Mouse (Mus musculus) left cerebral cortex, adult 9 months (tissue): ENCODE results near the gene Ube2k.

ENCODE experiments used
- DNase-seq, 2 experiments: peaks; one replicate each; pipeline ENCODE4 v3.0.0; 2022; ENCODE audit warnings: low spot score in 2 of 2

Ube2k gene

GRCm38 (mm10) chr5:65538121-65538520 lies 1.1 kb downstream of the Ube2k start:
- DNase-seq = no peak

GRCm38 (mm10) chr5:65538829-65539228 lies 1.8 kb downstream of the Ube2k start:
- DNase-seq = no peak

GRCm38 (mm10) chr5:65539786-65540185 lies 2.8 kb downstream of the Ube2k start:
- DNase-seq = no peak

GRCm38 (mm10) chr5:65541889-65542288 lies 4.9 kb downstream of the Ube2k start:
- DNase-seq = no peak

DNA sequence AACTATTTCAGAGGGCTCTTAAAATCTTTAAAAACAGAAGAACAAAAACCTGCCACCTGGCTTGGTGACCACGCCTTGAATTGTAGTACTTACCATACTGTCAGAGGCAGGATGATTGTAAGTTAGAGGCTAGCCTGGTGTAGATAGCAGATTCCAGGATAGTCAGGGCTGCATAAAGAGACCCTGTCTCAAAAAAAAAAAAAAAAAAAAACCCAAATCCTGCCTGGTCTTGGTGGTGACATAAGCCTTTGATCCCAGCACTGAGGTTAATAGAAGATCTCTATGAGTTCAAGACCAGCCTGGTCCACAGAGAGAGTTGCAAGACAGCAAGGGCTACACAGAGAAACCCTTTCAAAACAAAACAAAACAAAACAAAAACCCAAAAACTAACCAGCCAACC lies 6.5 kb downstream of the Ube2k start:
- DNase-seq = no peak

DNA sequence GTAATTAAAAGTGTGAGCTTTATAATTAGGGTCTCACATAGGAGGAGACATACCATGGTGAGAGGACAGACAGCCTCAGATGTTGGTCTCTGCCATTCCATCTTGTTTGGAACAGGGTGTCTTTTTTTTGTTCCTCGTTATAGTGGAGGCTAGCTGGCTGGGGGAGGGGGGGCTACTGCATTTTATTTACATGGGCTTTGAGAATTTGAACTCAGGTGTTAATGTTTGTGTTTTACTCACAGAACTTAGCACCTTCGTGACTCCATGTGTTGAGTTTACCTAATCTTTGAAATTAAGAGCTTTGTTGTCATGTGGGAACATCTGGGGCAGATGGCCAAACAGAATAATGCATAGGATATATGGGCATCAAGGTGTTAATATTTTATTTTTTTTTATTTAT lies 7.6 kb downstream of the Ube2k start:
- no peak for DNase-seq

GRCm38 (mm10) chr5:65549677-65550076 lies 12.6 kb downstream of the Ube2k start:
- no peak for DNase-seq

GRCm38 (mm10) chr5:65557109-65557508 lies 20.1 kb downstream of the Ube2k start:
- no peak for DNase-seq

GRCm38 (mm10) chr5:65561125-65561893 lies 24.3 kb downstream of the Ube2k start:
- no peak for DNase-seq

DNA sequence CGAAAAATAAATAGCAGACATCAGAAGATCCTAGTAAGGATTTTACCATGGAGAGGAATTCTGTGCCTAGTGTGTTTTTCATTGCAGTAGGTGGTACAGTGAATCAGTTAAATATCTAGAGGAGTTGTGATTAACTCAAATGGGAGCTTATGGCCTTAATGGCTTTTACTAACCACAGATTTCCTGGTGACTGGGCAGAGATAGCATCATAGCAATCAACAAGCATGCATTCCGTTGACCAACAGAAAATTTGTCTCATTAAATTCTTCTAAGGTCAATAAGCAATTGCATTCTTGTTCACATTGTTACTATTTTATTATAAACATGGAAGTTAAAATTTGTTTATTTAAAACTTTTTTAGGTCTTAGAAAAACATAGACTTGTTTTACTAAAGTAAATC lies 28.5 kb downstream of the Ube2k start:
- no peak for DNase-seq

DNA sequence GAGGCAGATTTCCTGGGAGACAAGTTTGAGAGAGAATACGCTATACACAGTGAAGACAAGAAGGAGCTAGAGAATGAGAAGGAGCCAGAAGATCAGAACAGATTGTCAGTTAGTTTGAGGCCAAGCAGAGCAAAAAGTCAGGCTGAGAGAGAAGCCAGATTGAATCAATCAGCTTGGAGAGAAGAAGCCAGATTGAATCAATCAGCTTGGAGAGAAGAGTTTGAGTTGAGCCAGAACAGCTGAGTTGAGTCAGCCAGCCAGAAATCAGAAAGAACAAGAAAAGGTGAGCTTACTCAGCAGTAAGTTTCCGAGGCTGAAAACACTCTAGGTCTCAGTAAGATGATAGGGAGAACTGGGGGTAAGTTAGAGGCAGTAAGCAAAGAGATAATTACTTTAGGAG lies 37.8 kb downstream of the Ube2k start:
- no peak for DNase-seq

DNA sequence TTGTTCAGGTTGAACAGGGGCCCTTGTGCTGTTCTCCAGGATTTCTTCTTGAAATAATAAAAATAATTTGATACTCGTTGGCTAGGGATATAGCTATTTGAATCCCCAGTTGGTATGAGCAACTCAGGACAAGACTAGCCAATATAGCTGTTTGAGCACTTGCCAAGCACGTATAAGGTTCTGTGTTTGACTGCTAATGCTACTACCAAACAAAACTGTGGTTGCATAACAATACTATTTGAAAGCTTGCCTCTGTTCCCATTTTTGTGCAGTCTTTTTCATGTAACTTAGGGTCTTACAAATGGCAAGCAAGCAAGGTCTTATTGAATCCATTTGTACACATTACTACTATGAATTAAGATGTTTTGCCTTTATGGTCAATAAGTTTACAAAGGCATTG lies 38.9 kb downstream of the Ube2k start:
- no peak for DNase-seq

- no peak for DNase-seq
These were observed 41.5 kb downstream of the Ube2k start for GRCm38 (mm10) chr5:65578545-65578944.

DNA sequence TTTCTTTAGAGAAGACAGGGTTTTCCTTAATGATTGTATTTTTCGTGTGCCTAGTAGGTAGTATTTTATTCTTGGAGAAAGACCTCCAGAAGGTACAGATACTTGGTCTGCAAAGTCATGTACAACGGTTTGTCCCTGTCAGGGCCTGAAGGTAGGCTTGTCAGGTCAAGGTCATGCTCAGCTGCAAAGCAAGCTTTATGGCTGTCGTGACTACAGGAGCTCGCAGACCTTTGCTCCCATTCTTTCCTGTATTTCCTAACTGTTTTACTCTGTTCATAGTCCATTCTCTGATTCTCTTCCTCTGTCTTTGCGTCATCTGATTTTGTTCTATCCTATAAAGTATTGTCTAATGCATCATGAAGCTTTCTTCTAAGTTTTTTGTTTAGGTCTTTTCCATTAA lies 49.3 kb downstream of the Ube2k start:
- no peak for DNase-seq

- DNase-seq = no peak
These were observed 53.2 kb downstream of the Ube2k start for GRCm38 (mm10) chr5:65590199-65590598.

- no peak for DNase-seq
These were observed 55.4 kb downstream of the Ube2k start for GRCm38 (mm10) chr5:65592421-65592820.

GRCm38 (mm10) chr5:65599681-65600080 lies 62.6 kb downstream of the Ube2k start:
- no peak for DNase-seq

- no peak for DNase-seq
These were observed 69.8 kb downstream of the Ube2k start for GRCm38 (mm10) chr5:65606820-65607219.

DNA sequence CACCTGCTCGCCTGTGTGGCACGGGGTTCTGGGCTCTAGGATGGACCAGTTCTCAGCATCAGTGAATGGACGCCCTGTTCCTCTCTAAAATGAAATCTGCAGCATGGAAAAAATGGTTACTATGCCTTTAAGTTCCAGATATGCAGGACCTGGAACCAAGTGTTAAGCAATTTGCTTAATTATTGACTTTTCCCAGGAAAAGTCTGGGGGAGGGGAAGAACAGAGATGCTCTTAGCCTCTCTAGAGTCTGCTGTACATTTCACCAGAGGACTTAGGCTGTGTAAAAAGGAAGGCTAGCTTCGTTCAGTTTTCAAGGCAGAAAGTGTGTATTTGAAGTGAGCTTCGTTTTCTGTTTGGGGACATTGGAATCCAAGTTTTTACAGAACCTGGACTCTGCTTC lies 72.7 kb downstream of the Ube2k start:
- no peak for DNase-seq

DNA sequence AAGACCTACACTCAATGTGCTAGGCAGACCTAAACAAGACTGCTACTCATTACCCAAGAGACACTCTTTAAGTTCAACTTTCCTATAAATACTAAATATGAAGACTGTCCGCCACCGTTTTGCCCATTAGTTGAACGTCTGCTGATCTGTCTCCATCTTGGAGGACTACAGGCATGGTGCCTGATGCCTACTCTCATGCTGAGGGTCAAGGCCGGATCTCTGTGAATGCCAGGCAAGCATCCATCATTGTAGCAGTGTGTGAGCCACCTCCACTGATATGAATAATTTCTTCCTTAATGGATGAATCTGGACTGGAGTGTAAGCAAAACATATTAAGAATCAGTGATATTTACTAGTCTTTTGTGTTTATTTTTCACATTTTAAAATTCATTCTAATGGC lies 73.5 kb downstream of the Ube2k start:
- DNase-seq = no peak

GRCm38 (mm10) chr5:65613152-65613924 lies 76.3 kb downstream of the Ube2k start:
- DNase-seq = no peak

DNA sequence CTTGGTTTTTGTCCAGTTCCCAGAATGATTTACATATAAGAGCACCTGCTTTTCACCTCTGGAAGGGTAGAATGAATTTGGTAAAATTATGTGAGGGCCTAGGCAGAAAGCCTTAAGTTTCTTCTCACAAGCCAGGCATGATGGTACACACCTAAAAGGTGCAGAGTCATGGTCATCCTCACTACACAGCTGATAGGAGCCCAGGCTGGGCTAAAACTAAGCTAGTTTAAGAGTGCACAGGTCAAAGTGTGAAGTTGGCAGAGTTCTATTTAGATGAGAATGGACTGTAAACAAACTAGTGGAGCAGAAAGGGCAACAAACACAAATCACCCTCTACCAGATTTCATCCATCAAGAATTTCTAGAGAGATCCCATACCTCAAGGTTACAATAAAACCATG lies 87.3 kb downstream of the Ube2k start:
- DNase-seq = no peak

DNA sequence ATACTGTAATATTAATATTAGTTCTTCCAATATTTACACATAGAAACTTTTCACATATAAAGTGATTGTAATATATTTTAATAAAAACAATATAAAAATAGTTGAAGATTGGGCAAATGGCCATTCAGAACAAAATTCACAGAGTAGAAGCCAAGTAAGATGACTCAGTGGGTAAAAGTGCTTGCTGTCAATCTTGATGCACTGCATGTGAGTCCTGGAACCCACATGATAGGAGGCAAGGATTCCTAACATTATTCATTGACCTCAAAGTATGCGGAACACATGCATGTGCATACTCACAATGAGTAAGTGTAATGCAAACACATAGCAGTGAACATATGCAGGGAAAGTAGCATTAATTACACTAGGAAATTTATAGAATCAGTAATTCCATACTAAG lies 101.9 kb downstream of the Ube2k start:
- no peak for DNase-seq
